Mouse (Mus musculus) olfactory bulb, adult 2 months (tissue): Measurements from ENCODE around the gene H2-M10.6.

Experiments
- CTCF ChIP-seq: fragments of 200-500 bp; IDR thresholded peaks from 2 replicates; pipeline ENCODE4 v1.5.1; 2012; ENCODE audit warnings: low read depth, mild to moderate bottlenecking, low read length, moderate library complexity; ENCODE audit not compliant: insufficient read depth
- POLR2A ChIP-seq: fragments of 200-500 bp; IDR thresholded peaks from 2 replicates; pipeline ENCODE4 v1.6.1; 2012; ENCODE audit warnings: mild to moderate bottlenecking, low read depth, low read length, moderate library complexity; ENCODE audit not compliant: insufficient read depth

DNA sequence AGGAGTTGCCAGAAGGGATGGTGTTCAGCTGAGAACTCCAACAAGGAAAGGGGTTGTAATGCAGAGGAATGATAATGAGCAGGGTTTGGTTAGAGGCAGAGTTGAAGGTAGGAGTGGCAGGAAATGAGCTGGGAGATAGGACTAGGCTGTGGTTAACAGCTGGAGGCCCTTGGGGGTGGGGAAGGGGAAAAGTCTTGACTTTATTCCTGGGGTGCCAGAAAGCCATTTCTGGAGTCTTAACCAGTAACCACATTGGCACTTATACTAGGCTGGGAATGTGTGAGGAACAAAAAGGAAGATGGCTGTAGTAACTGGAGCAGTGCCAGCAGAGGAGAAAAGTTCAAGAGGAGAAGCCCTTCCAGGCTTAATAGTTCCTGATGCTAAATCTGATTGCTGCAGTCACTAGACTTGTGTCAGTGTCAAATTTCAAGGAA is 32.3 kb downstream of the H2-M10.6 start:
- no peak for TF ChIP-seq POLR2A
- no peak for TF ChIP-seq CTCF
